Mouse (Mus musculus): ENCODE results near the gene Atp5j2. TPM values are rescaled to one million over a fixed set of nuclear protein-coding genes. Genes with fewer than 3 reads are reported as not detected.
"Not testable (repeated sequence)": the region's sequence is repeated elsewhere in the genome, so short reads cannot be mapped to it uniquely, and the experiment has no call there.

Atp5j2 gene
- total RNA-seq (2014; rRNA removed) (123 and 139 TPM in 2 replicates), polyA plus RNA-seq (2015; fragmentation: Nextera tagmentation; extraction: Ambion mirVana) (634 and 667 TPM in 2 replicates)

DNA sequence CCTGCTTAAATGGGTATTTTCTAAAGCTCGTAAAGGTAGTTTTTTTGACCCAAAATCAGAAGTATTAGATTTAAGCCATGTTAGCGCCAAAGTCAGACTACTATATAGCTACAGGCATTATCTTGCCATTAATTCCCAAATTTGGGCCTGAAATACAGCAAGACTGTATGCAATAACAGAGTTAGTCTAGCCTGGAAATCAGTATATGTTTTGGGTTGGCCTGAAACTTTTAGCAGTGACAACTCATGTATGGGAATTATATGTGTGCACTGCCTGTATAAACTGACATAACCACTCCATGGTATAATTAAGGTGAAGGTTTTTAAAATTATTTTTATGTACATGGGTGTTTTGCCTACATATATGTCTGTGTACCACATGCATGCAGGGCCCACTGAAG is at the start of gene Atp5j2:
Gene Atp5j2 (minus strand): TSS at position 101 of the 400 bp plus-strand sequence.
- peak within 1 kb of the TSS; percentile 69 for H3K4me2 ChIP-seq (ENCODE audit: low read depth, low read length, poor library complexity, severe bottlenecking)

GRCm38 (mm10) chr5:145234636-145235035 is 42.8 kb upstream of the Atp5j2 start:
- H3K4me1 ChIP-seq (ENCODE audit: insufficient read depth, low read length), result peaks cover 5% of the 10 kb centered on the region
- TF ChIP-seq CTCF (IDR thresholded peaks at IDR 0.05), result peak; percentile 77
- peak; percentile 46 for DNase-seq (ENCODE audit: low spot score)
- H3K9me3 ChIP-seq (ENCODE audit: low read length), result no peaks in the 10 kb centered on the region
- H3K9ac ChIP-seq (replicated peaks; ENCODE audit: low read length, poor library complexity, severe bottlenecking), result no peak overlapping the region
- H3K4me2 ChIP-seq (ENCODE audit: low read depth, low read length, poor library complexity, severe bottlenecking), result no peak overlapping the region
- ATAC-seq (ENCODE audit: low FRiP score), result no peak
- H3K36me3 ChIP-seq (ENCODE audit: insufficient read depth, low read length), result peaks cover 47% of the 10 kb centered on the region
- H3K27me3 ChIP-seq (ENCODE audit: insufficient read depth, low read length), result no peaks in the 10 kb centered on the region
- H3K27ac ChIP-seq (ENCODE audit: low read depth, low read length), result no peak overlapping the region
- H3K4me3 ChIP-seq (ENCODE audit: low read depth, low read length), result no peak overlapping the region

More for the DNA sequence above, at the start of gene Atp5j2:
- no peaks in the 10 kb centered on the region for H3K27me3 ChIP-seq (ENCODE audit: insufficient read depth, low read length)
- H3K9ac ChIP-seq (replicated peaks; ENCODE audit: low read length, poor library complexity, severe bottlenecking), result peak within 1 kb of the TSS; percentile 92
- peaks cover 35% of the 10 kb centered on the region for H3K36me3 ChIP-seq (ENCODE audit: insufficient read depth, low read length)
- DNase-seq (ENCODE audit: low spot score) (no peak), ATAC-seq (ENCODE audit: low FRiP score) (no peak)
- WGBS, result 81% methylated on average over 2 of the region's 2 CpGs
- H3K4me3 ChIP-seq (ENCODE audit: low read depth, low read length), result peak within 1 kb of the TSS; percentile 77
- no peak for TF ChIP-seq CTCF (IDR thresholded peaks at IDR 0.05)
- peaks cover 9% of the 10 kb centered on the region; the same call in 1 of the 2 replicates for H3K4me1 ChIP-seq (ENCODE audit: insufficient read depth, low read length)
- H3K9me3 ChIP-seq (ENCODE audit: low read length), result no peaks in the 10 kb centered on the region
- peak within 1 kb of the TSS; percentile 90 for H3K27ac ChIP-seq (ENCODE audit: low read depth, low read length)

DNA sequence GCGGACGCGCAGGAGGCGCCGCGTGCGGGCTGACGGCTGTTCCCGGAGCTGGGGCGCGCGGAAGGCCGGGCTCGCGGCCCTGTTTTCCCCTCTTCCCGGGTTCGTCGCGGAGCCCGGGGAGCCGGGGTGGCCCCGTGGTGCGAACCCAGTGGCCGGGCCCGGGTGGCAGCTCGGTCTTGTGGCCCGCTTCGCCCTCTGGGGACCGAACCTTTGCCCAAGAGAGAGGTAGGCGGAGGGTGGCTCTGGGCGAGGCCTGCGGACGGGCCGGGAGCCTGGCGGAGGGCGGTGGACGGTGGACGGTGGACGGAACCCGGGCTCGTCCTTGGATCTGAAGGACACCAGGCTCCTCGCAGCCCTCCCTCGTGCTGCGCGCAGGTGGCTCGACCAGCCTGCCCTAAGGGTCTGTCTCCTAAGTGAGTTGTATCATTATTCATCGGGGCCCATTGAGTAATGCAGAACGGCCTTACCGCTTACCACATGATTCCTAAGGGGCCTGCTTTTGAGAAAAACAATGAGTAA is 40.1 kb upstream of the Atp5j2 start:
- TF ChIP-seq CTCF (IDR thresholded peaks at IDR 0.05), result no peak
- H3K9ac ChIP-seq (replicated peaks; ENCODE audit: low read length, poor library complexity, severe bottlenecking), result peak overlapping the region; percentile 100
- peak overlapping the region; percentile 92 for H3K27ac ChIP-seq (ENCODE audit: low read depth, low read length)
- ATAC-seq (ENCODE audit: low FRiP score) (peak; percentile 55), DNase-seq (ENCODE audit: low spot score) (peak; percentile 9)
- peaks cover 27% of the 10 kb centered on the region for H3K36me3 ChIP-seq (ENCODE audit: insufficient read depth, low read length)
- H3K4me1 ChIP-seq (ENCODE audit: insufficient read depth, low read length), result peaks cover 5% of the 10 kb centered on the region
- peak overlapping the region; percentile 92 for H3K4me3 ChIP-seq (ENCODE audit: low read depth, low read length)
- no peaks in the 10 kb centered on the region for H3K27me3 ChIP-seq (ENCODE audit: insufficient read depth, low read length)
- no peaks in the 10 kb centered on the region for H3K9me3 ChIP-seq (ENCODE audit: low read length)
- under 1% methylated on average over 45 of the region's 49 CpGs for WGBS
- peak overlapping the region; percentile 78 for H3K4me2 ChIP-seq (ENCODE audit: low read depth, low read length, poor library complexity, severe bottlenecking)

GRCm38 (mm10) chr5:145231367-145231871 is 39.6 kb upstream of the Atp5j2 start, which contains the start of gene Zfp655:
Gene Zfp655, plus strand, starts transcription at chr5:145231715.
- no peaks in the 10 kb centered on the region for H3K27me3 ChIP-seq (ENCODE audit: insufficient read depth, low read length)
- H3K27ac ChIP-seq (ENCODE audit: low read depth, low read length), result peak within 1 kb of the TSS; percentile 92
- H3K4me1 ChIP-seq (ENCODE audit: insufficient read depth, low read length), result peaks cover 5% of the 10 kb centered on the region
- H3K36me3 ChIP-seq (ENCODE audit: insufficient read depth, low read length), result peaks cover 25% of the 10 kb centered on the region
- H3K4me2 ChIP-seq (ENCODE audit: low read depth, low read length, poor library complexity, severe bottlenecking), result peak within 1 kb of the TSS; percentile 78
- under 1% methylated on average over 30 of the region's 42 CpGs for WGBS
- peak within 1 kb of the TSS; percentile 92 for H3K4me3 ChIP-seq (ENCODE audit: low read depth, low read length)
- H3K9me3 ChIP-seq (ENCODE audit: low read length), result no peaks in the 10 kb centered on the region
- peak; percentile 0; the same call in 1 of the 2 replicates for TF ChIP-seq CTCF (IDR thresholded peaks at IDR 0.05)
- peak within 1 kb of the TSS; percentile 100 for H3K9ac ChIP-seq (replicated peaks; ENCODE audit: low read length, poor library complexity, severe bottlenecking)
- DNase-seq (ENCODE audit: low spot score) (peak; percentile 97), ATAC-seq (ENCODE audit: low FRiP score) (peak; percentile 98)

DNA sequence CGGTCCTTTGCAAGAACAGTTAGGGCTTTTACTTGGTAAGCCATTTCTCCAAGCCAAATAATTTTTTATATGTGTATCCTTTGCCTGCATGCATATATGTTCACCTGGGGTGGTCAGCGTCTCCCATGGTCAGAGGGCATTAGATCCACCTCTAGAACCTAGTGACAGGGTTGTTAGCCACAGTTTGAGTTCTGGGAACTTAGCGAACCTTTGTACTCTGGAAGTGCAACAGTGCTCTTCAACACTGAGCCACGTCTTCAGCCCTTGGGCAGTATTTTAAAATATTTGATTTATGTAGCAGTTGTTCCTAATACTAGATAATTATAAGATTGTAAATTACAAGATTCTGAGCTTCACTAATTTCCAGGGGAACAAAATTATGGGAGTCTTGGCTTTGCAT is 38.8 kb upstream of the Atp5j2 start:
- Histone ChIP-seq H3K4me1 (ENCODE audit: insufficient read depth, low read length) (peaks cover 5% of the 10 kb centered on the region), H3K4me3 (ENCODE audit: low read depth, low read length) (peak overlapping the region; percentile 92; the same call in 1 of the 2 replicates), H3K9me3 (ENCODE audit: low read length) (no peaks in the 10 kb centered on the region), H3K27ac (ENCODE audit: low read depth, low read length) (peak overlapping the region; percentile 92), H3K4me2 (ENCODE audit: low read depth, low read length, poor library complexity, severe bottlenecking) (peak overlapping the region; percentile 78), H3K27me3 (ENCODE audit: insufficient read depth, low read length) (no peaks in the 10 kb centered on the region), H3K9ac (replicated peaks; ENCODE audit: low read length, poor library complexity, severe bottlenecking) (peak overlapping the region; percentile 100; the same call in 1 of the 2 replicates), H3K36me3 (ENCODE audit: insufficient read depth, low read length) (peaks cover 18% of the 10 kb centered on the region)
- ATAC-seq (ENCODE audit: low FRiP score) (no peak), DNase-seq (ENCODE audit: low spot score) (no peak)
- WGBS, result 87% methylated on average over 4 of the region's 4 CpGs
- no peak for TF ChIP-seq CTCF (IDR thresholded peaks at IDR 0.05)

DNA sequence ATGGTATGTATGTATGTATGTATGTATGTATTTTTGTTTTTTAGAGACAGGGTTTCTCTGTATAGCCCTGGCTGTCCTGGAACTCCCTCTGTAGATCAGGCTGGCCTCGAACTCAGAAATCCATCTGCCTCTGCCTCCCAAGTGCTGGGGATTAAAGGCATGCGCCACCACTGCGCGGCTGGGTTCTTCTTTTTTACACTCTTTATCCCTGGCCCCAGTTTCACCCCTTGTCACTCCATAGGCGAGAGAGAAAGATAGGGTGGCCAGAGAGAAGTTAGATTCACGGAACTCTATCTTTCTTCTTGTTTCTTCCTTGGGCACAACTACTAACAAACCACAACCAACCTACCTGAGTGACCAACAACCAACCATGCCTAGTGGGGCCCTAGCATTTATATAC is 37.4 kb upstream of the Atp5j2 start:
- H3K27me3 ChIP-seq (ENCODE audit: insufficient read depth, low read length); H3K9ac ChIP-seq (replicated peaks; ENCODE audit: low read length, poor library complexity, severe bottlenecking); H3K4me1 ChIP-seq (ENCODE audit: insufficient read depth, low read length); ATAC-seq (ENCODE audit: low FRiP score); H3K4me3 ChIP-seq (ENCODE audit: low read depth, low read length); H3K4me2 ChIP-seq (ENCODE audit: low read depth, low read length, poor library complexity, severe bottlenecking); H3K9me3 ChIP-seq (ENCODE audit: low read length); DNase-seq (ENCODE audit: low spot score); H3K27ac ChIP-seq (ENCODE audit: low read depth, low read length): not testable (repeated sequence)
- peaks cover 11% of the 10 kb centered on the region for H3K36me3 ChIP-seq (ENCODE audit: insufficient read depth, low read length)
- 83% methylated on average over 6 of the region's 6 CpGs for WGBS

Data from midbrain, postnatal 0 days (tissue).